Mouse (Mus musculus): ENCODE data around the gene Syngr4.

GRCm38 (mm10) chr7:45928626-45929295, 32.2 kb upstream of the Syngr4 start:
- TF ChIP-seq POLR2A (IDR thresholded peaks at IDR 0.05; ENCODE audit: low read depth, low read length) (no peak), CTCF (IDR thresholded peaks at IDR 0.05; ENCODE audit: extremely low read depth, insufficient read depth, insufficient read length, insufficient replicate concordance) (no peak)

All from spleen, adult 2 months (tissue).